In genomic region chr6:145867111-145867510, GRCm38 (mm10) we compare ENCODE assay signal across 8 mouse cellular contexts. TPM values are rescaled to one million over a fixed set of nuclear protein-coding genes. Genes with fewer than 3 reads are reported as not detected.
DNase-seq lines count a peak whose midpoint lies in the region; ATAC-seq lines count a peak whose summit lies in the region.
"Had no signal": no experiment of that assay in that cellular context is flagged by ENCODE, and none has a peak within 500 bp of the region (broad histone marks: within the 10 kb centered on the region; RNA-seq: fewer than 3 reads in every experiment).

No protein-coding gene starts in this region.

- H3K4me2 ChIP-seq in kidney, embryonic 15.5 days = peak overlapping the region; percentile 100; the same call in 1 of the 2 replicates
- H3K4me2 ChIP-seq in forebrain, embryonic 14.5 days (ENCODE audit: low read length) = peak overlapping the region; percentile 99
- peak overlapping the region; percentile 99 for H3K4me2 ChIP-seq in hindbrain, embryonic 14.5 days (replicated peaks)
- peak overlapping the region; percentile 100 for H3K4me2 ChIP-seq in midbrain, embryonic 16.5 days (ENCODE audit: low read length)

- no peak overlapping the region for H3K9ac ChIP-seq in kidney, embryonic 15.5 days
- 0 out of 2 replicates have a peak overlapping the region, but pooled peaks have one; percentile 61 for H3K9ac ChIP-seq in forebrain, embryonic 14.5 days (ENCODE audit: low read length)
- 0 out of 2 replicates have a peak overlapping the region, but pooled peaks have one; percentile 68 for H3K9ac ChIP-seq in hindbrain, embryonic 14.5 days
- H3K9ac ChIP-seq in midbrain, embryonic 16.5 days (ENCODE audit: low read depth, low read length) = no peak overlapping the region
- H3K9ac ChIP-seq: liver, embryonic 13.5 days had no signal

- H3K9me3 ChIP-seq in kidney, embryonic 15.5 days (replicated peaks) = no peaks in the 10 kb centered on the region
- no peaks in the 10 kb centered on the region for H3K9me3 ChIP-seq in forebrain, embryonic 14.5 days (replicated peaks; ENCODE audit: control insufficient read depth, low read length)
- no peaks in the 10 kb centered on the region for H3K9me3 ChIP-seq in hindbrain, embryonic 14.5 days (ENCODE audit: control insufficient read depth, low read length)
- H3K9me3 ChIP-seq in midbrain, embryonic 16.5 days (replicated peaks; ENCODE audit: control insufficient read depth, low read length, poor library complexity, severe bottlenecking) = no peaks in the 10 kb centered on the region
- H3K9me3 ChIP-seq: liver, embryonic 13.5 days had no signal

- no peak for DNase-seq in kidney, postnatal 36 days
- no peak for DNase-seq in forebrain, embryonic 14.5 days (ENCODE audit: low spot score)
- DNase-seq in hindbrain, embryonic 14.5 days (ENCODE audit: low spot score) = no peak
- no peak for DNase-seq in frontal cortex, postnatal 25 days (ENCODE audit: low spot score in 2 of 2)
- DNase-seq: liver, embryonic 13.5 days had no signal

- no peak for ATAC-seq in kidney, embryonic 15.5 days (replicated peaks; ENCODE audit: low FRiP score)
- ATAC-seq in forebrain, embryonic 14.5 days = no peak
- no peak for ATAC-seq in hindbrain, embryonic 14.5 days (ENCODE audit: low FRiP score)
- no peak for ATAC-seq in midbrain, embryonic 16.5 days
- no peak for ATAC-seq in activated CD4-positive, CD25-positive, alpha-beta regulatory T cell, adult 4 months

- H3K4me3 ChIP-seq in kidney, embryonic 15.5 days (replicated peaks) = no peak overlapping the region
- H3K4me3 ChIP-seq in forebrain, embryonic 14.5 days (ENCODE audit: low read depth, low read length) = no peak overlapping the region
- H3K4me3 ChIP-seq in hindbrain, embryonic 14.5 days (replicated peaks; ENCODE audit: low read length) = no peak overlapping the region; the same call in 1 of the 2 replicates
- no peak overlapping the region for H3K4me3 ChIP-seq in midbrain, embryonic 16.5 days (ENCODE audit: low read depth, low read length)

- peaks cover 49% of the 10 kb centered on the region for H3K27me3 ChIP-seq in kidney, embryonic 15.5 days
- H3K27me3 ChIP-seq in forebrain, embryonic 14.5 days (replicated peaks; ENCODE audit: control insufficient read depth, insufficient read depth, low read length) = peaks cover 31% of the 10 kb centered on the region
- H3K27me3 ChIP-seq in hindbrain, embryonic 14.5 days (ENCODE audit: control insufficient read depth, insufficient read depth, low read length) = peaks cover 23% of the 10 kb centered on the region
- no peaks in the 10 kb centered on the region for H3K27me3 ChIP-seq in midbrain, embryonic 16.5 days (ENCODE audit: control insufficient read depth, insufficient read depth, low read depth, low read length)

- no peaks in the 10 kb centered on the region for H3K36me3 ChIP-seq in kidney, embryonic 15.5 days
- no peaks in the 10 kb centered on the region for H3K36me3 ChIP-seq in forebrain, embryonic 14.5 days (ENCODE audit: control insufficient read depth, insufficient read depth, low read length)
- H3K36me3 ChIP-seq in hindbrain, embryonic 14.5 days (replicated peaks; ENCODE audit: control insufficient read depth, insufficient read depth) = no peaks in the 10 kb centered on the region
- H3K36me3 ChIP-seq in midbrain, embryonic 16.5 days (ENCODE audit: control insufficient read depth, insufficient read depth, low read length) = no peaks in the 10 kb centered on the region
- H3K36me3 ChIP-seq: liver, embryonic 13.5 days had no signal

- no peak overlapping the region for H3K27ac ChIP-seq in kidney, embryonic 15.5 days
- no peak overlapping the region for H3K27ac ChIP-seq in forebrain, embryonic 14.5 days (ENCODE audit: low read depth, low read length)
- H3K27ac ChIP-seq in hindbrain, embryonic 14.5 days = no peak overlapping the region
- H3K27ac ChIP-seq in midbrain, embryonic 16.5 days (ENCODE audit: low read length) = no peak overlapping the region
- H3K27ac ChIP-seq: liver, embryonic 13.5 days had no signal

- peaks cover 49% of the 10 kb centered on the region for H3K4me1 ChIP-seq in kidney, embryonic 15.5 days
- H3K4me1 ChIP-seq in forebrain, embryonic 14.5 days (ENCODE audit: control insufficient read depth, insufficient read depth, low read length) = peaks cover 3% of the 10 kb centered on the region
- peaks cover 17% of the 10 kb centered on the region; the same call in 1 of the 2 replicates for H3K4me1 ChIP-seq in hindbrain, embryonic 14.5 days (replicated peaks; ENCODE audit: control insufficient read depth, insufficient read depth, low read length)
- H3K4me1 ChIP-seq in midbrain, embryonic 16.5 days (ENCODE audit: control insufficient read depth, insufficient read depth, low read length) = peaks cover 19% of the 10 kb centered on the region

- 52% methylated on average over 3 of the region's 3 CpGs for WGBS in kidney, embryonic 15.5 days
- WGBS in forebrain, embryonic 14.5 days = 64% methylated on average over 3 of the region's 3 CpGs
- WGBS in hindbrain, embryonic 14.5 days = 65% methylated on average over 3 of the region's 3 CpGs
- 67% methylated on average over 3 of the region's 3 CpGs for WGBS in midbrain, embryonic 16.5 days

RNA-seq across cellular contexts. Expression of gene Bhlhe41, which starts 1.8 kb away (rescaled TPM):
- 0.96 and 1.5 TPM in 2 replicates for polyA plus RNA-seq in kidney, embryonic 15.5 days (2015; fragmentation: Nextera tagmentation; extraction: Ambion mirVana)
- polyA plus RNA-seq in forebrain, embryonic 14.5 days (2014; fragmentation: Nextera tagmentation; extraction: Ambion mirVana) = 1.7 and 2.5 TPM in 2 replicates
- polyA plus RNA-seq in hindbrain, embryonic 14.5 days (2014; fragmentation: Nextera tagmentation; extraction: Ambion mirVana) = 5.2 and 5.5 TPM in 2 replicates
- 8.9 and 9.7 TPM in 2 replicates for polyA plus RNA-seq in midbrain, embryonic 16.5 days (2015; fragmentation: Nextera tagmentation; extraction: Ambion mirVana)
- polyA plus RNA-seq in activated CD4-positive, CD25-positive, alpha-beta regulatory T cell, adult 4 months (2017; shearing (Covaris generic)) = under 1 TPM; 0.05 to 0.17 TPM

Comparison
In these comparisons a context has a peak if more than half of its experiments do, and no peak if none do; other contexts are left out.
1. H3K9ac ChIP-seq: peak in forebrain, embryonic 14.5 days (single experiment) and hindbrain, embryonic 14.5 days (single experiment); none in kidney, embryonic 15.5 days (single experiment) and midbrain, embryonic 16.5 days (single experiment).
2. Peak in every context shown above with its lines, with median percentiles within 50 percentile points of each other: H3K4me2 ChIP-seq.